Mouse (Mus musculus) CH12.LX (cell line): ENCODE data around the gene Hdac6.

Experiments
- CHD1 ChIP-seq: IDR thresholded peaks from 2 replicates; pipeline ENCODE4 v1.6.1; 2012; ENCODE audit warnings: low read depth, low read length, improper control_type of control experiment, inconsistent platforms
- CTCF ChIP-seq, 2 experiments: IDR thresholded peaks in 1 of 2; conservative IDR thresholded peaks in 1 of 2; 2 replicates each; pipeline ENCODE4 v1.5.1; 2011 to 2012; ENCODE audit warnings: low read depth in 2 of 2, low read length in 2 of 2, improper control_type of control experiment in 1 of 2, inconsistent platforms in 1 of 2, mild to moderate bottlenecking in 1 of 2, moderate library complexity in 1 of 2
- ELF1 ChIP-seq: IDR thresholded peaks from 2 replicates; pipeline ENCODE4 v1.6.1; 2014; ENCODE audit warnings: low read depth, mild to moderate bottlenecking, inconsistent platforms, low read length, improper control_type of control experiment
- EP300 ChIP-seq: IDR thresholded peaks from 2 replicates; pipeline ENCODE4 v1.6.1; 2011; ENCODE audit warnings: low read length, improper control_type of control experiment
- ETS1 ChIP-seq: conservative IDR thresholded peaks from 2 replicates; pipeline ENCODE4 v1.6.1; 2012; ENCODE audit warnings: low read depth, mild to moderate bottlenecking, inconsistent platforms, low read length, improper control_type of control experiment, moderate library complexity
- GABPA ChIP-seq: IDR thresholded peaks from 2 replicates; pipeline ENCODE4 v1.6.1; 2012; ENCODE audit warnings: low read depth, low read length, improper control_type of control experiment, inconsistent platforms; ENCODE audit not compliant: insufficient replicate concordance
- JUND ChIP-seq: conservative IDR thresholded peaks from 2 replicates; pipeline ENCODE4 v1.6.1; 2011; ENCODE audit warnings: low read depth, low read length, improper control_type of control experiment
- KAT2A ChIP-seq: IDR thresholded peaks from 2 replicates; pipeline ENCODE4 v1.6.1; 2012; ENCODE audit warnings: low read length, improper control_type of control experiment, inconsistent platforms; ENCODE audit not compliant: insufficient replicate concordance
- MYC ChIP-seq: IDR thresholded peaks from 2 replicates; pipeline ENCODE4 v1.6.1; 2011; ENCODE audit warnings: low read depth, mild to moderate bottlenecking, improper control_type of control experiment, low read length
- PAX5 ChIP-seq: IDR thresholded peaks from 2 replicates; pipeline ENCODE4 v1.6.1; 2012; ENCODE audit warnings: low read length, inconsistent platforms, mixed read lengths
- POLR2A ChIP-seq: IDR thresholded peaks from 2 replicates; pipeline ENCODE4 v1.6.1; 2011; ENCODE audit warnings: low read depth, mild to moderate bottlenecking, improper control_type of control experiment, low read length
- POLR2AphosphoS2 ChIP-seq: IDR thresholded peaks from 2 replicates; pipeline ENCODE4 v1.6.1; 2011; ENCODE audit warnings: low read depth, low read length, improper control_type of control experiment
- USF1 ChIP-seq: IDR thresholded peaks from 2 replicates; pipeline ENCODE4 v1.6.1; 2014; ENCODE audit warnings: low read depth, mild to moderate bottlenecking, inconsistent platforms, low read length, improper control_type of control experiment
- ZMIZ1 ChIP-seq: IDR thresholded peaks from 2 replicates; pipeline ENCODE4 v1.6.1; 2012; ENCODE audit warnings: low read depth, mild to moderate bottlenecking, inconsistent platforms, low read length, improper control_type of control experiment

GRCm38 (mm10) chrX:7968226-7968625 lies 20.5 kb upstream of the Hdac6 start:
- TF ChIP-seq CTCF (conservative IDR thresholded peaks at IDR 0.05 in 1 of 2, IDR thresholded peaks at IDR 0.05 in 1 of 2; ENCODE audit: low read depth in 2 of 2, low read length in 2 of 2) = no peak
- TF ChIP-seq POLR2AphosphoS2 = no peak
- no peak for TF ChIP-seq CHD1
- TF ChIP-seq ZMIZ1 = no peak
- no peak for TF ChIP-seq POLR2A
- no peak for TF ChIP-seq EP300
- TF ChIP-seq USF1 = no peak
- TF ChIP-seq JUND = no peak
- no peak for TF ChIP-seq KAT2A
- no peak for TF ChIP-seq ELF1
- no peak for TF ChIP-seq ETS1
- no peak for TF ChIP-seq PAX5
- no peak for TF ChIP-seq GABPA
- TF ChIP-seq MYC = no peak
